Mouse (Mus musculus) forebrain, embryonic 16.5 days (tissue): ENCODE data around the gene Rnf152. TPM values are rescaled to one million over a fixed set of nuclear protein-coding genes. Genes with fewer than 3 reads are reported as not detected.

ENCODE experiments used
- ATAC-seq: fragments of 200-750 bp; cut with Nextera tagmentation; 2 replicates; pipeline ENCODE4 v1.8.0; 2017; ENCODE audit warnings: mild to moderate bottlenecking, moderate library complexity
- H3K27ac ChIP-seq: fragments of 300-500 bp; sonication (generic); 2 replicates; pipeline ENCODE4 v1.5.1; 2014; ENCODE audit warnings: low read length, control low read depth
- H3K27me3 ChIP-seq: fragments of 300-500 bp; sonication (generic); replicated peaks from 2 replicates; pipeline ENCODE4 v1.6.1; 2014; ENCODE audit warnings: low read length; ENCODE audit not compliant: control insufficient read depth, insufficient read depth
- H3K36me3 ChIP-seq: fragments of 300-500 bp; sonication (generic); 2 replicates; pipeline ENCODE4 v1.6.1; 2014; ENCODE audit not compliant: control insufficient read depth, insufficient read depth
- H3K4me1 ChIP-seq: fragments of 300-500 bp; sonication (generic); replicated peaks from 2 replicates; pipeline ENCODE4 v1.6.1; 2014; ENCODE audit warnings: low read length; ENCODE audit not compliant: control insufficient read depth, insufficient read depth
- H3K4me2 ChIP-seq: fragments of 300-500 bp; sonication (generic); 2 replicates; pipeline ENCODE4 v1.6.1; 2014; ENCODE audit warnings: mild to moderate bottlenecking, low read length, control low read depth
- H3K4me3 ChIP-seq: fragments of 300-500 bp; sonication (generic); replicated peaks from 2 replicates; pipeline ENCODE4 v1.5.1; 2014; ENCODE audit warnings: mild to moderate bottlenecking, low read length, control low read depth
- H3K9ac ChIP-seq: fragments of 300-500 bp; sonication (generic); replicated peaks from 2 replicates; pipeline ENCODE4 v1.6.1; 2014; ENCODE audit warnings: low read depth, low read length, control low read depth
- H3K9me3 ChIP-seq: fragments of 300-500 bp; sonication (generic); 2 replicates; pipeline ENCODE4 v1.6.1; 2016; ENCODE audit warnings: low read length; ENCODE audit not compliant: control insufficient read depth
- WGBS: fragments of 180-500 bp; shearing (Covaris S2); extraction: QIAGEN DNeasy Blood & Tissue Kit; methylation state at CpG from one replicate; pipeline ENCODE4 v1.1.7; 2014; 5-methylcytosine and 5-hydroxymethylcytosine counted together
- polyA plus RNA-seq: library from polyadenylated mRNA; unstranded; fragments of >200 nt; fragmentation: Nextera tagmentation; extraction: Ambion mirVana; gene quantifications from 2 replicates; pipeline ENCODE4 v1.2.1, GENCODE M21; 2015

The Rnf152 gene
- polyA plus RNA-seq, 1 experiment from 2014 or later: 9.2 TPM

GRCm38 (mm10) chr1:105286906-105287305, 69.6 kb downstream of the Rnf152 start:
- Histone ChIP-seq H3K9ac (no peak overlapping the region), H3K4me2 (no peak overlapping the region)
- ATAC-seq: no peak

GRCm38 (mm10) chr1:105285001-105285400, 71.5 kb downstream of the Rnf152 start:
- Histone ChIP-seq H3K27ac (no peak overlapping the region), H3K9me3 (no peaks in the 10 kb centered on the region), H3K4me1 (no peaks in the 10 kb centered on the region), H3K9ac (no peak overlapping the region), H3K27me3 (no peaks in the 10 kb centered on the region), H3K36me3 (no peaks in the 10 kb centered on the region), H3K4me2 (no peak overlapping the region), H3K4me3 (no peak overlapping the region)
- 88% methylated on average over 4 of the region's 4 CpGs for WGBS
- ATAC-seq: no peak

More at GRCm38 (mm10) chr1:105286906-105287305, 69.6 kb downstream of the Rnf152 start:
- no peaks in the 10 kb centered on the region for H3K9me3 ChIP-seq
- H3K27ac ChIP-seq: no peak overlapping the region
- H3K4me1 ChIP-seq: no peaks in the 10 kb centered on the region
- no peaks in the 10 kb centered on the region for H3K36me3 ChIP-seq
- no peaks in the 10 kb centered on the region for H3K27me3 ChIP-seq
- no peak overlapping the region for H3K4me3 ChIP-seq
- WGBS: 92% methylated on average over 5 of the region's 5 CpGs

DNA sequence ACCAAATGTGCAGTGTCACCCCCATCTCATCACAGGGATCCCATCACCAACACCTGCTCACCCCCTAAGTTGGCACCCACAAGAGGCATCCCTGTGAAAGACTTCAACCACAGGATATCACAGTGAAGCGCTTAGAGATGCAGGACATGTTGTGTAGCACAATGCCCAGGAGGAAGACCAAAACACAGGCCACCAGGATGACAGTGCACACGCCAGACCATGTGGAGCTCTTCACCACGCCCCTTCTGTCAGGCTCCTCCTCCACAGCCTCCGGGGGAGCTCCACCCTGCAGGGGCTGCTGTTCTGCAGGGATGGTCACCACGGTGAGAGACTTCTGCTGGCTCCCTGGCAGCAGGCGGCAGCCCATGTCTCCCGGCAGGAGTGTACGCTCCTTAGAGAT, 72.4 kb downstream of the Rnf152 start:
- Histone ChIP-seq H3K4me2 (no peak overlapping the region), H3K4me3 (no peak overlapping the region), H3K36me3 (no peaks in the 10 kb centered on the region), H3K27ac (no peak overlapping the region), H3K27me3 (no peaks in the 10 kb centered on the region), H3K9me3 (no peaks in the 10 kb centered on the region), H3K4me1 (no peaks in the 10 kb centered on the region), H3K9ac (no peak overlapping the region)
- ATAC-seq: no peak
- 75% methylated on average over 8 of the region's 8 CpGs for WGBS

DNA sequence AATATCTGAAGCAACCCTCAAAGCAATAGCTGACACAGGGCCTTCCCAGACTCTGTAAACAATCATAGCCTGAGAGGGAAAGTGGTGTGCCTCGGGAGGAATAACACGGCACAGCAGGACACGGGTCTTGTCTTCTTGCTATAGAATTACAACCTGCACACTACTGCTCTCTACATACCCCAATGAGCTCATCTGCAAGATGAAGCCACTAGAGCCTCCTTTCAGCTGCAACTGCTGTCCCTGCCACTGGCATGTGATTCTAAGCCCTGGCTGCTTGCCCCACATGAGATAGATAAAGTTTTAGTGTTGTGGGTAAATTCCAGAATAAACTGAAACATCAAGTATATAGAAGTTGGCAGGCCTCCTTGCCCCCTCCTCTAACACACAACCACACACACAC, 75.2 kb downstream of the Rnf152 start:
- H3K9me3 ChIP-seq: no peaks in the 10 kb centered on the region
- H3K27ac ChIP-seq: no peak overlapping the region
- H3K9ac ChIP-seq: no peak overlapping the region
- H3K4me3 ChIP-seq: no peak overlapping the region
- H3K4me2 ChIP-seq: no peak overlapping the region
- WGBS: 72% methylated on average over 3 of the region's 3 CpGs
- no peaks in the 10 kb centered on the region for H3K4me1 ChIP-seq
- no peaks in the 10 kb centered on the region for H3K27me3 ChIP-seq
- no peaks in the 10 kb centered on the region for H3K36me3 ChIP-seq
- ATAC-seq: no peak

DNA sequence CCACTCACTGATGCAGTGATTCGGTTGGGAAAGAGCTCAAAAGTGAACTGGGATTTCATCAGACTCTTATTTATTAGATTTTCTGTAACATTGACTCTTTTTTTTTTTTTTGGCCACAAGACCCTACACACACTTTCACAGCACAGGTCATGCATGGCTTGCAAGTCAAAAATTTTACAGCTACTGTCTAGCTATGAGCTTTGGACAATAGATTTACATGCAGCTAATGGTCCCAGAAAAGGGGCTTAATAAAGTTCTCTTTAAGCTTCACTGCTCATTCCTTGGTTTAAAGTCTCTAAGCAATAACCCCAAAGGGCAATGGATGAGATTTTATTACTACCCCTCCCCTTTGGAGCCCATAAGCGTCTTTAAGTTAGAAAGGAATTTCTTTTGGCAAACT, 76.3 kb downstream of the Rnf152 start:
- no peak overlapping the region for H3K27ac ChIP-seq
- no peaks in the 10 kb centered on the region for H3K27me3 ChIP-seq
- H3K36me3 ChIP-seq: no peaks in the 10 kb centered on the region
- no peaks in the 10 kb centered on the region for H3K4me1 ChIP-seq
- no peak overlapping the region for H3K4me3 ChIP-seq
- H3K9me3 ChIP-seq: no peaks in the 10 kb centered on the region
- WGBS: 82% methylated on average over 2 of the region's 2 CpGs
- no peak for ATAC-seq
- no peak overlapping the region for H3K9ac ChIP-seq
- no peak overlapping the region for H3K4me2 ChIP-seq

- ATAC-seq: no peak
These were observed 81.9 kb downstream of the Rnf152 start for GRCm38 (mm10) chr1:105274500-105275194.

GRCm38 (mm10) chr1:105271104-105271503, 85.4 kb downstream of the Rnf152 start:
- Histone ChIP-seq H3K4me3 (no peak overlapping the region), H3K27ac (no peak overlapping the region), H3K4me2 (no peak overlapping the region), H3K9me3 (no peaks in the 10 kb centered on the region), H3K4me1 (no peaks in the 10 kb centered on the region), H3K27me3 (no peaks in the 10 kb centered on the region), H3K9ac (no peak overlapping the region), H3K36me3 (no peaks in the 10 kb centered on the region)
- no peak for ATAC-seq
- 94% methylated on average over 10 of the region's 10 CpGs for WGBS

More at GRCm38 (mm10) chr1:105274500-105275194, 81.9 kb downstream of the Rnf152 start:
- no peaks in the 10 kb centered on the region for H3K4me1 ChIP-seq
- WGBS: 94% methylated on average over 3 of the region's 3 CpGs
- H3K27me3 ChIP-seq: no peaks in the 10 kb centered on the region
- H3K4me3 ChIP-seq: no peak overlapping the region
- no peak overlapping the region for H3K4me2 ChIP-seq
- H3K36me3 ChIP-seq: no peaks in the 10 kb centered on the region
- H3K27ac ChIP-seq: no peak overlapping the region
- H3K9me3 ChIP-seq: no peaks in the 10 kb centered on the region
- no peak overlapping the region for H3K9ac ChIP-seq

- ATAC-seq: peak; percentile 18; the same call in 1 of the 2 replicates
- 82% methylated on average over 3 of the region's 3 CpGs for WGBS
- H3K9me3 ChIP-seq: no peaks in the 10 kb centered on the region
- H3K9ac ChIP-seq: no peak overlapping the region
- no peaks in the 10 kb centered on the region for H3K4me1 ChIP-seq
- H3K4me3 ChIP-seq: no peak overlapping the region
- no peak overlapping the region for H3K27ac ChIP-seq
- no peak overlapping the region for H3K4me2 ChIP-seq
- no peaks in the 10 kb centered on the region for H3K27me3 ChIP-seq
- no peaks in the 10 kb centered on the region for H3K36me3 ChIP-seq
These were observed 93.1 kb downstream of the Rnf152 start for GRCm38 (mm10) chr1:105263283-105264033.

DNA sequence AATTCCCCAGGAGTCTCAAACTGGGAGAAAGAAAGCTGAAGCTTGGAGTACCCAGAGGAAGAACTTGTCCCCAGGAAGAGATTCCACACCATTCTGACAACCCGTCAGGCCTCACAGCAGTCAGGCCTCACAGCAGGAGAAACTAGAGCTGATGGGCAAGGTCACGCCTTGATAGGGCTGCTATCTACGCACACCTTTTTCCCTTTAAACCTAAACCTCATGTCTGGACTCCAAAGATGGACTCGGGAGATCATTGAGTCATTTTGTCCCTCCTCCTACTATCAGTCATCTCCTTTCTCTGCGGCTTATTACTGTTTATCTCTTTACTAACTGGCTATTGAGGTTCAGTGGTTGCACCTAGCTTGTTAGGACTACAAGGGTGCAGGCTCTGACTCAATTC, 96.3 kb downstream of the Rnf152 start:
- Histone ChIP-seq H3K9me3 (no peaks in the 10 kb centered on the region), H3K4me3 (no peak overlapping the region), H3K4me1 (no peaks in the 10 kb centered on the region), H3K9ac (no peak overlapping the region), H3K4me2 (no peak overlapping the region), H3K36me3 (no peaks in the 10 kb centered on the region), H3K27ac (no peak overlapping the region), H3K27me3 (no peaks in the 10 kb centered on the region)
- WGBS: 84% methylated on average over 5 of the region's 5 CpGs
- no peak for ATAC-seq
